Mouse (Mus musculus) c-Kit-negative CD71-positive TER-119-positive erythroid progenitor cells, embryonic 14.5 days (primary cell): ENCODE measurements around the gene Gm10719.
"Not testable (repeated sequence)": the region's sequence is repeated elsewhere in the genome, so short reads cannot be mapped to it uniquely, and the experiment has no call there.

ENCODE experiments used
- DNase-seq: peaks from one replicate; pipeline ENCODE4 v3.0.0-alpha.2; 2013; ENCODE audit warnings: low read depth, low spot score

Gene Gm10719

GRCm38 (mm10) chr9:3024912-3025467, 7.8 kb downstream of the Gm10719 start, which contains the start of gene Gm10717:
TSS of gene Gm10717 (plus strand) at chr9:3025417.
- not testable (repeated sequence) for DNase-seq

DNA sequence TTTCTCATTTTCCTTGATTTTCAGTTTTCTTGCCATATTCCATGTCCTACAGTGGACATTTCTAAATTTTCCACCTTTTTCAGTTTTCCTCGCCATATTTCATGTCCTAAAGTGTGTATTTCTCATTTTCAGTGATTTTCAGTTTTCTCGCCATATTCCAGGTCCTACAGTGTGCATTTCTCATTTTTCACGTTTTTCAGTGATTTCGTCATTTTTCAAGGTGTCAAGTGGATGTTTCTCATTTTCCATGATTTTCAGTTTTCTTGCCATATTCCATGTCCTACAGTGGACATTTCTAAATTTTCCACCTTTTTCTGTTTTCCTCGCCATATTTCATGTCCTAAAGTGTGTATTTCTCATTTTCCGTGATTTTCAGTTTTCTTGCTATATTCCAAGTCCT, 8.4 kb downstream of the Gm10719 start:
- DNase-seq = not testable (repeated sequence)

GRCm38 (mm10) chr9:3026136-3026535, 8.9 kb downstream of the Gm10719 start:
- not testable (repeated sequence) for DNase-seq

DNA sequence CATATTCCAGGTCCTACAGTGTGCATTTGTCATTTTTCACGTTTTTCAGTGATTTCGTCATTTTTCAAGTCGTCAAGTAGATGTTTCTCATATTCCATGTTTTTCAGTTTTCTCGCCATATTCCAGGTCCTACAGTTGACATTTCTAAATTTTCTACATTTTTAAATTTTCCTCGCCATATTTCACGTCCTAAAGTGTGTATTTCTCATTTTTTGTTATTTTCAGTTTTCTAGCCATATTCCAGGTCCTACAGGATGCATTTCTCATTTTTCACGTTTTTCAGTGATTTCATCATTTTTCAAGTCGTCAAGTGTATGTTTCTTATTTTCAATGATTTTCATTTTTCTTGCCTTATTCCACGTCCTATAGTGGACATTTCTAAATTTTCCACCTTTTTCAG, 9.5 kb downstream of the Gm10719 start:
- DNase-seq = not testable (repeated sequence)

- DNase-seq = peak; percentile 49
Observed at GRCm38 (mm10) chr9:3027200-3027599, 10.0 kb downstream of the Gm10719 start.

GRCm38 (mm10) chr9:3029276-3030000, 12.2 kb downstream of the Gm10719 start:
- DNase-seq = not testable (repeated sequence)

DNA sequence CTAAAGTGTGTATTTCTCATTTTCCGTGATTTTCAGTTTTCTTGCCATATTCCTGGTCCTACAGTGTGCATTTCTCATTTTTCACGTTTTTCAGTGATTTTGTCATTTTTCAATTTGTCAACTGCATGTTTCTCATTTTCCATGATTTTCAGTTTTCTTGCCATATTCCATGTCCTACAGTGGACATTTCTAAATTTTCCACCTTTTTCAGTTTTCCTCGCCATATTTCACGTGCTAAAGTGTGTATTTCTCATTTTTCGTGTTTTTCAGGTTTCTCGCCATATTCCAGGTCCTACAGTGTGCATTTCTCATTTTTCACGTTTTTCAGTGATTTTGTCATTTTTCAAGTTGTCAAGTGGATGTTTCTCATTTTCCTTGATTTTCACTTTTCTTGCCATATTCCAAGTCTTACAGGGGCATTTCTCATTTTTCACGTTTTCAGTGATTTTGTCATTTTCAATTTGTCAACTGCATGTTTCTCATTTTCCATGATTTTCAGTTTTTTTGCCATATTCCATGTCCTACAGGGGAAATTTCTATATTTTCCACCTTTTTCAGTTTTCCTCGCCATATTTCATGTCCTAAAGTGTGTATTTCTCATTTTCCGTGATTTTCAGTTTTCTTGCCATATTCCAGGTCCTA, 13.6 kb downstream of the Gm10719 start:
- peak; percentile 89 for DNase-seq

DNA sequence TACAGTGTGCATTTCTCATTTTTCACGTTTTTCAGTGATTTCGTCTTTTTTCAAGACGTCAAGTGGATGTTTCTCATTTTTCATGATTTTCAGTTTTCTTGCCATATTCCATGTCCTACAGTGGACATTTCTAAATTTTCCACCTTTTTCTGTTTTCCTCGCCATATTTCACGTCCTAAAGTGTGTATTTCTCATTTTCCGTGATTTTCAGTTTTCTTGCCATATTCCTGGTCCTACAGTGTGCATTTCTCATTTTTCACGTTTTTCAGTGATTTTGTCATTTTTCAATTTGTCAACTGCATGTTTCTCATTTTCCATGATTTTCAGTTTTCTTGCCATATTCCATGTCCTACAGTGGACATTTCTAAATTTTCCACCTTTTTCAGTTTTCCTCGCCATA, 17.1 kb downstream of the Gm10719 start, which contains the start of gene Gm17535:
Gm17535 (plus strand) TSS at position 301 of the 400 bp plus-strand sequence.
- DNase-seq = not testable (repeated sequence)

- not testable (repeated sequence) for DNase-seq
Observed at GRCm38 (mm10) chr9:3036577-3036976, 19.4 kb downstream of the Gm10719 start, which contains the start of gene Gm10715. TSS of gene Gm10715 (plus strand) at chr9:3036877.

GRCm38 (mm10) chr9:3038161-3038560, 21.0 kb downstream of the Gm10719 start:
- DNase-seq = not testable (repeated sequence)
